Mouse (Mus musculus) MEL (cell line): Measurements from ENCODE around the gene Gm10271. TPM values are rescaled to one million over a fixed set of nuclear protein-coding genes. Genes with fewer than 3 reads are reported as not detected.

Source experiments
- DNase-seq: peaks from one replicate; pipeline ENCODE4 v3.0.0; 2011; ENCODE audit warnings: low read depth, low spot score
- H3K27ac ChIP-seq: 2 replicates; pipeline ENCODE4 v1.5.1; 2012; ENCODE audit warnings: low read depth, mild to moderate bottlenecking, control low read depth, low read length, moderate library complexity; ENCODE audit not compliant: control insufficient read depth
- H3K27me3 ChIP-seq, 2 experiments: fragments of 150-350 bp in 1 of 2; sonication (generic) in 1 of 2; 2 replicates each; pipeline ENCODE4 v1.6.1; 2012; ENCODE audit warnings: low read length in 2 of 2, mild to moderate bottlenecking in 2 of 2, improper control_type of control experiment in 1 of 2, moderate library complexity in 1 of 2; ENCODE audit not compliant: insufficient read depth in 2 of 2, control insufficient read depth in 1 of 2
- H3K36me3 ChIP-seq, 2 experiments: 2 replicates each; pipeline ENCODE4 v1.6.1; 2012 to 2014; ENCODE audit warnings: low read length in 2 of 2, improper control_type of control experiment in 1 of 2, inconsistent platforms in 1 of 2, mild to moderate bottlenecking in 1 of 2; ENCODE audit not compliant: insufficient read depth in 2 of 2, control insufficient read depth in 1 of 2
- H3K4me1 ChIP-seq, 2 experiments: fragments of 150-350 bp in 1 of 2; sonication (generic) in 1 of 2; 2 replicates each; pipeline ENCODE4 v1.6.1; 2012; ENCODE audit warnings: low read length in 2 of 2, improper control_type of control experiment in 1 of 2, mild to moderate bottlenecking in 1 of 2; ENCODE audit not compliant: insufficient read depth in 2 of 2, control insufficient read depth in 1 of 2
- H3K4me3 ChIP-seq, 2 experiments: fragments of 150-350 bp in 1 of 2; sonication (generic) in 1 of 2; 2 replicates each; pipeline ENCODE4 v1.5.1; 2012; ENCODE audit warnings: low read depth in 2 of 2, low read length in 2 of 2, mild to moderate bottlenecking in 2 of 2, moderate library complexity in 2 of 2, control low read depth in 1 of 2, improper control_type of control experiment in 1 of 2; ENCODE audit not compliant: control insufficient read depth in 1 of 2, insufficient read depth in 1 of 2
- H3K79me2 ChIP-seq: 2 replicates; pipeline ENCODE4 v1.6.1; 2012; ENCODE audit warnings: mild to moderate bottlenecking, low read length, moderate library complexity; ENCODE audit not compliant: control insufficient read depth, poor library complexity, insufficient read depth
- H3K9ac ChIP-seq: 2 replicates; pipeline ENCODE4 v1.6.1; 2012; ENCODE audit warnings: low read depth, mild to moderate bottlenecking, control low read depth, low read length, moderate library complexity; ENCODE audit not compliant: control insufficient read depth, poor library complexity, severe bottlenecking
- H3K9me3 ChIP-seq: fragments of 150-350 bp; sonication (generic); replicated peaks from 2 replicates; pipeline ENCODE4 v1.6.1; 2012; ENCODE audit warnings: mild to moderate bottlenecking, low read length, improper control_type of control experiment, moderate library complexity; ENCODE audit not compliant: insufficient read depth
- CHD1 ChIP-seq: IDR thresholded peaks from 2 replicates; pipeline ENCODE4 v1.6.1; 2012; ENCODE audit warnings: low read depth, mild to moderate bottlenecking, inconsistent platforms, low read length, improper control_type of control experiment
- CHD2 ChIP-seq: IDR thresholded peaks from 2 replicates; pipeline ENCODE4 v1.6.1; 2011; ENCODE audit warnings: low read length, improper control_type of control experiment
- E2F4 ChIP-seq: IDR thresholded peaks from 2 replicates; pipeline ENCODE4 v1.6.1; 2011; ENCODE audit warnings: low read depth, low read length, improper control_type of control experiment, borderline replicate concordance
- ELF1 ChIP-seq: IDR thresholded peaks from 2 replicates; pipeline ENCODE4 v1.6.1; 2014; ENCODE audit warnings: low read depth, mild to moderate bottlenecking, inconsistent platforms, low read length, improper control_type of control experiment, moderate library complexity
- EP300 ChIP-seq, 2 experiments: IDR thresholded peaks; 2 replicates each; pipeline ENCODE4 v1.6.1; 2011; ENCODE audit warnings: improper control_type of control experiment in 2 of 2, low read length in 2 of 2, low read depth in 1 of 2, mild to moderate bottlenecking in 1 of 2
- ETS1 ChIP-seq: IDR thresholded peaks from 2 replicates; pipeline ENCODE4 v1.6.1; 2012; ENCODE audit warnings: low read depth, mild to moderate bottlenecking, inconsistent platforms, low read length, improper control_type of control experiment, moderate library complexity
- GABPA ChIP-seq: IDR thresholded peaks from 2 replicates; pipeline ENCODE4 v1.6.1; 2012; ENCODE audit warnings: low read depth, mild to moderate bottlenecking, inconsistent platforms, low read length, improper control_type of control experiment, moderate library complexity
- GATA1 ChIP-seq: IDR thresholded peaks from 2 replicates; pipeline ENCODE4 v1.6.1; 2011; ENCODE audit warnings: low read depth, low read length, improper control_type of control experiment
- HCFC1 ChIP-seq: IDR thresholded peaks from 2 replicates; pipeline ENCODE4 v1.6.1; 2012; ENCODE audit warnings: low read depth, mild to moderate bottlenecking, inconsistent platforms, low read length, improper control_type of control experiment, moderate library complexity
- JUND ChIP-seq: IDR thresholded peaks from 2 replicates; pipeline ENCODE4 v1.6.1; 2011; ENCODE audit warnings: low read depth, mild to moderate bottlenecking, improper control_type of control experiment, low read length
- MAX ChIP-seq: IDR thresholded peaks from 2 replicates; pipeline ENCODE4 v1.6.1; 2011; ENCODE audit warnings: low read length, improper control_type of control experiment
- MYB ChIP-seq: IDR thresholded peaks from 2 replicates; pipeline ENCODE4 v1.6.1; 2011; ENCODE audit warnings: mild to moderate bottlenecking, low read depth, low read length, improper control_type of control experiment
- MYC ChIP-seq: IDR thresholded peaks from 2 replicates; pipeline ENCODE4 v1.6.1; 2011; ENCODE audit warnings: low read depth, mild to moderate bottlenecking, low read length, improper control_type of control experiment, moderate library complexity
- POLR2AphosphoS2 ChIP-seq: IDR thresholded peaks from 2 replicates; pipeline ENCODE4 v1.6.1; 2011; ENCODE audit warnings: low read length, improper control_type of control experiment
- POLR2AphosphoS5 ChIP-seq: IDR thresholded peaks from 2 replicates; pipeline ENCODE4 v1.6.1; 2012; ENCODE audit warnings: low read depth, borderline replicate concordance, mild to moderate bottlenecking, inconsistent platforms, low read length, moderate library complexity, mixed read lengths
- RCOR1 ChIP-seq: IDR thresholded peaks from 2 replicates; pipeline ENCODE4 v1.6.1; 2012; ENCODE audit warnings: low read depth, mild to moderate bottlenecking, inconsistent platforms, low read length, improper control_type of control experiment
- SIN3A ChIP-seq: IDR thresholded peaks from 2 replicates; pipeline ENCODE4 v1.6.1; 2012; ENCODE audit warnings: low read length, improper control_type of control experiment, inconsistent platforms
- SMC3 ChIP-seq: IDR thresholded peaks from 2 replicates; pipeline ENCODE4 v1.6.1; 2011; ENCODE audit warnings: low read depth, low read length, improper control_type of control experiment
- TAL1 ChIP-seq: IDR thresholded peaks from 2 replicates; pipeline ENCODE4 v1.6.1; 2012; ENCODE audit warnings: mild to moderate bottlenecking, inconsistent platforms, low read length, moderate library complexity, mixed read lengths
- TBP ChIP-seq: IDR thresholded peaks from 2 replicates; pipeline ENCODE4 v1.8.0; 2011; ENCODE audit warnings: low read depth, low read length, improper control_type of control experiment
- USF1 ChIP-seq: IDR thresholded peaks from 2 replicates; pipeline ENCODE4 v1.6.1; 2014; ENCODE audit warnings: low read depth, mild to moderate bottlenecking, inconsistent platforms, low read length, improper control_type of control experiment, moderate library complexity
- ZNF384 ChIP-seq: IDR thresholded peaks from 2 replicates; pipeline ENCODE4 v1.6.1; 2012; ENCODE audit warnings: low read depth, mild to moderate bottlenecking, inconsistent platforms, low read length, improper control_type of control experiment
- polyA plus RNA-seq, 2 experiments: library from polyadenylated mRNA; stranded (reverse) in 1 of 2; unstranded in 1 of 2; fragments of >175 nt in 1 of 2; fragments of >200 nt in 1 of 2; gene quantifications; 2 replicates each; pipeline versions ENCODE4 v1.2.1 to v1.2.4; 2012; ENCODE audit warnings: low replicate concordance in 2 of 2, low read depth in 1 of 2; ENCODE audit not compliant: insufficient read length in 2 of 2, insufficient read depth in 1 of 2, missing spikeins in 1 of 2
- total RNA-seq: library from RNA; depleted of rRNA; stranded (reverse); fragments of 300-350 nt; gene quantifications from 2 replicates; pipeline ENCODE4 v1.2.3, GENCODE M21; 2012

The Gm10271 gene
- total and polyA plus RNA-seq, 3 experiments, result not detected

DNA sequence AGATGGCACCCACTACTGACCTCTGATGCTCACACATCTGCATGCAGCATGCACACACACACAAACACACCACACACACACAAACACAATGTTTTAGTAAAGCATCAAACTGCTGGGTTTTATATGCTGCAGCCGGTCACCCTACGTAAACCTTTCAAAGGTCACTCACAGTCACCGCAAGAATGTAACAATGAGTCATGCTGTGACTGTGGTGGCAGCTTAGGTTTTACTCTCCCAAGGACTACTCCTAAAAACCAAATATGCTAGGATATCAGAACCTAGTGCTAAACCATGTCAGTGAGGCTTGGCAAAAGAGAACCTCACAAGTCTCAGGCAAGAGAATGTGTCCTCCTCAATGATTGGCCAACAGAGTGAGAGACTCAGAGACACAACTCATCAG, 43.6 kb downstream of the Gm10271 start:
- no peak for DNase-seq
- no peak overlapping the region for H3K4me3 ChIP-seq
- peaks cover 10% of the 10 kb centered on the region in 2 experiments for H3K36me3 ChIP-seq
- no peak overlapping the region for H3K9ac ChIP-seq
- no peak for TF ChIP-seq EP300 (IDR thresholded peaks at IDR 0.05; ENCODE audit: low read depth in 1 of 2, low read length in 2 of 2)
- TF ChIP-seq MAX, result no peak
- TF ChIP-seq TAL1, result no peak
- no peak for TF ChIP-seq E2F4
- no peak for TF ChIP-seq GABPA
- TF ChIP-seq POLR2AphosphoS2, result no peak
- no peak for TF ChIP-seq RCOR1
- TF ChIP-seq USF1, result no peak
- no peak overlapping the region for H3K27ac ChIP-seq
- H3K9me3 ChIP-seq, result no peaks in the 10 kb centered on the region
- no peaks in the 10 kb centered on the region for H3K79me2 ChIP-seq
- no peaks in the 10 kb centered on the region for H3K27me3 ChIP-seq
- peaks cover 0 to 9% of the 10 kb centered on the region in 2 experiments; a peak in 2 of 4 replicates for H3K4me1 ChIP-seq

DNA sequence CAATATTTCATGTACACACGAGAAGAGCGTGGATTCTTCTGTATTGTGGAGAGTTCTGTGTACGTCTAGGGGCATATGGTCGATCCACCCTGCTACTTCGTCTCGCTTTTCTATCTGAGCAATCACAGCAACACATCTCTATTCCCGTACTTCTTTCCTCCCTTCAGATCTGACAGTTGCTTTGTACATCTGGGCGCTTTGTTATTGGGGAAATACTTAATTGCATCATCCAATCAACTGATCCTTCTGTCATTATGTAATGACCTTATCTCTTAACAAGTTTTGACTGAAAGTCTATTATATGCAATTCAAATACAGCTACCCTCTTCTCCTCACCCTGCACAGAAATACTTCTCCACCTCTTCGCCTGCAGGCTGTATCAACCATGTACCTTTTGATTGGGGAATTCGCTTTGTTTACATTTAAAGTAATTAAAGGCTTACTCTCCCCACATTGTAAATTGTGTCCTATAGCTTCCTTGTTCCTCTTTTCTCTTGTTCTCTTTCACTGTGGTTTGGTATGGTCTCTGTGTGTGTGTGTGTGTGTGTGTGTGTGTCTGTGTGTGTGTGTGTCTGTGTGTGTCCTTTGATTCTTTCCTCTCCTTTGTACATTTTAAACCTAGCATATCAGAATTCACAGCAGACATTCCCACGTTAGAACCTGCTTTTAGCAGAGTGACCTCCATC, 45.8 kb downstream of the Gm10271 start:
- H3K9ac ChIP-seq, result no peak overlapping the region
- DNase-seq, result peak; percentile 40
- no peaks in the 10 kb centered on the region for H3K9me3 ChIP-seq
- no peaks in the 10 kb centered on the region for H3K27me3 ChIP-seq
- H3K79me2 ChIP-seq, result no peaks in the 10 kb centered on the region
- no peak overlapping the region for H3K4me3 ChIP-seq
- H3K36me3 ChIP-seq, result peaks cover 10% of the 10 kb centered on the region in 2 experiments
- peaks cover 0 to 9% of the 10 kb centered on the region in 2 experiments; a peak in 2 of 4 replicates for H3K4me1 ChIP-seq
- H3K27ac ChIP-seq, result no peak overlapping the region
- TF ChIP-seq CHD1 (no peak), POLR2AphosphoS5 (no peak), SIN3A (no peak), JUND (no peak), HCFC1 (no peak), RCOR1 (no peak), CHD2 (no peak), ELF1 (no peak), ETS1 (no peak), ZNF384 (no peak), EP300 (IDR thresholded peaks at IDR 0.05; ENCODE audit: low read depth in 1 of 2, low read length in 2 of 2) (no peak), E2F4 (no peak), SMC3 (no peak), TBP (no peak), TAL1 (no peak), GATA1 (no peak), MYC (no peak), USF1 (no peak), MYB (no peak)
